Mouse (Mus musculus): ENCODE data around the gene Lipa. TPM values are rescaled to one million over a fixed set of nuclear protein-coding genes. Genes with fewer than 3 reads are reported as not detected.

Lipa gene
- polyA plus RNA-seq, 1 experiment = 0.03 TPM

GRCm38 (mm10) chr19:34493859-34494258 lies 33.4 kb downstream of the Lipa start:
- no peak overlapping the region for H3K4me3 ChIP-seq (replicated peaks)
- H3K27me3 ChIP-seq (ENCODE audit: control insufficient read depth) = no peaks in the 10 kb centered on the region
- peaks cover 6% of the 10 kb centered on the region; the same call in 1 of the 2 replicates for H3K36me3 ChIP-seq (ENCODE audit: control insufficient read depth)
- no peaks in the 10 kb centered on the region for H3K9me3 ChIP-seq (ENCODE audit: control insufficient read depth, low read length)
- H3K4me1 ChIP-seq (ENCODE audit: control insufficient read depth) = no peaks in the 10 kb centered on the region
- no peak for TF ChIP-seq TAL1 (IDR thresholded peaks at IDR 0.05; ENCODE audit: low read length)
- no peak for TF ChIP-seq GATA1 (IDR thresholded peaks at IDR 0.05; ENCODE audit: low read length)

- H3K4me1 ChIP-seq (ENCODE audit: control insufficient read depth) = no peaks in the 10 kb centered on the region
- H3K36me3 ChIP-seq (ENCODE audit: control insufficient read depth) = no peaks in the 10 kb centered on the region
- H3K4me3 ChIP-seq (replicated peaks) = no peak overlapping the region
- TF ChIP-seq GATA1 (IDR thresholded peaks at IDR 0.05; ENCODE audit: low read length) (peak; percentile 37; the same call in 1 of the 2 replicates), TAL1 (IDR thresholded peaks at IDR 0.05; ENCODE audit: low read length) (no peak)
- H3K9me3 ChIP-seq (ENCODE audit: control insufficient read depth, low read length) = no peaks in the 10 kb centered on the region
- peaks cover 5% of the 10 kb centered on the region; the same call in 1 of the 2 replicates for H3K27me3 ChIP-seq (ENCODE audit: control insufficient read depth)
These were observed 43.7 kb downstream of the Lipa start for GRCm38 (mm10) chr19:34483547-34483946.

- no peaks in the 10 kb centered on the region for H3K36me3 ChIP-seq (ENCODE audit: control insufficient read depth)
- peaks cover 56% of the 10 kb centered on the region for H3K27me3 ChIP-seq (ENCODE audit: control insufficient read depth)
- H3K4me3 ChIP-seq (replicated peaks) = peak within 1 kb of the TSS; percentile 37
- H3K9me3 ChIP-seq (ENCODE audit: control insufficient read depth, low read length) = peaks cover 3% of the 10 kb centered on the region; the same call in 1 of the 2 replicates
- H3K4me1 ChIP-seq (ENCODE audit: control insufficient read depth) = peaks cover 8% of the 10 kb centered on the region
- TF ChIP-seq GATA1 (IDR thresholded peaks at IDR 0.05; ENCODE audit: low read length) = no peak
- no peak for TF ChIP-seq TAL1 (IDR thresholded peaks at IDR 0.05; ENCODE audit: low read length)
These were observed 52.0 kb downstream of the Lipa start, which contains the start of gene Ch25h for GRCm38 (mm10) chr19:34474991-34475971. TSS of gene Ch25h (minus strand) at chr19:34475164.

- peak overlapping the region; percentile 37 for H3K4me3 ChIP-seq (replicated peaks)
- peaks cover 3% of the 10 kb centered on the region; the same call in 1 of the 2 replicates for H3K9me3 ChIP-seq (ENCODE audit: control insufficient read depth, low read length)
- TF ChIP-seq GATA1 (IDR thresholded peaks at IDR 0.05; ENCODE audit: low read length) (no peak), TAL1 (IDR thresholded peaks at IDR 0.05; ENCODE audit: low read length) (no peak)
- H3K36me3 ChIP-seq (ENCODE audit: control insufficient read depth) = no peaks in the 10 kb centered on the region
- peaks cover 56% of the 10 kb centered on the region for H3K27me3 ChIP-seq (ENCODE audit: control insufficient read depth)
- H3K4me1 ChIP-seq (ENCODE audit: control insufficient read depth) = peaks cover 8% of the 10 kb centered on the region
These were observed 52.9 kb downstream of the Lipa start for GRCm38 (mm10) chr19:34474228-34474990.

GRCm38 (mm10) chr19:34471703-34472102 lies 55.6 kb downstream of the Lipa start:
- Histone ChIP-seq H3K9me3 (ENCODE audit: control insufficient read depth, low read length) (peaks cover 3% of the 10 kb centered on the region; the same call in 1 of the 2 replicates), H3K4me1 (ENCODE audit: control insufficient read depth) (peaks cover 8% of the 10 kb centered on the region), H3K4me3 (replicated peaks) (no peak overlapping the region), H3K27me3 (ENCODE audit: control insufficient read depth) (peaks cover 38% of the 10 kb centered on the region), H3K36me3 (ENCODE audit: control insufficient read depth) (no peaks in the 10 kb centered on the region)
- no peak for TF ChIP-seq TAL1 (IDR thresholded peaks at IDR 0.05; ENCODE audit: low read length)
- TF ChIP-seq GATA1 (IDR thresholded peaks at IDR 0.05; ENCODE audit: low read length) = no peak

- no peaks in the 10 kb centered on the region for H3K9me3 ChIP-seq (ENCODE audit: control insufficient read depth, low read length)
- peaks cover 8% of the 10 kb centered on the region for H3K27me3 ChIP-seq (ENCODE audit: control insufficient read depth)
- H3K36me3 ChIP-seq (ENCODE audit: control insufficient read depth) = no peaks in the 10 kb centered on the region
- H3K4me1 ChIP-seq (ENCODE audit: control insufficient read depth) = no peaks in the 10 kb centered on the region
- H3K4me3 ChIP-seq (replicated peaks) = no peak overlapping the region
- TF ChIP-seq GATA1 (IDR thresholded peaks at IDR 0.05; ENCODE audit: low read length) = no peak
- no peak for TF ChIP-seq TAL1 (IDR thresholded peaks at IDR 0.05; ENCODE audit: low read length)
These were observed 58.5 kb downstream of the Lipa start for GRCm38 (mm10) chr19:34468794-34469193.

GRCm38 (mm10) chr19:34468216-34468615 lies 59.1 kb downstream of the Lipa start:
- Histone ChIP-seq H3K4me3 (replicated peaks) (no peak overlapping the region), H3K4me1 (ENCODE audit: control insufficient read depth) (no peaks in the 10 kb centered on the region), H3K27me3 (ENCODE audit: control insufficient read depth) (peaks cover 4% of the 10 kb centered on the region), H3K9me3 (ENCODE audit: control insufficient read depth, low read length) (no peaks in the 10 kb centered on the region), H3K36me3 (ENCODE audit: control insufficient read depth) (no peaks in the 10 kb centered on the region)
- no peak for TF ChIP-seq TAL1 (IDR thresholded peaks at IDR 0.05; ENCODE audit: low read length)
- TF ChIP-seq GATA1 (IDR thresholded peaks at IDR 0.05; ENCODE audit: low read length) = no peak

- Histone ChIP-seq H3K36me3 (ENCODE audit: control insufficient read depth) (no peaks in the 10 kb centered on the region), H3K27me3 (ENCODE audit: control insufficient read depth) (no peaks in the 10 kb centered on the region), H3K9me3 (ENCODE audit: control insufficient read depth, low read length) (no peaks in the 10 kb centered on the region), H3K4me1 (ENCODE audit: control insufficient read depth) (no peaks in the 10 kb centered on the region), H3K4me3 (replicated peaks) (no peak overlapping the region)
- TF ChIP-seq TAL1 (IDR thresholded peaks at IDR 0.05; ENCODE audit: low read length) (no peak), GATA1 (IDR thresholded peaks at IDR 0.05; ENCODE audit: low read length) (no peak)
These were observed 62.8 kb downstream of the Lipa start for GRCm38 (mm10) chr19:34464453-34464852.
